Mouse (Mus musculus) adipose tissue, adult 10 weeks (tissue): ENCODE measurements around the gene Hnrnph1. TPM values are rescaled to one million over a fixed set of nuclear protein-coding genes. Genes with fewer than 3 reads are reported as not detected.

Experiments
- polyA plus RNA-seq: library from polyadenylated mRNA; stranded (reverse); fragments of 350-450 nt; fragmentation: Illumina TruSeq; extraction: RNeasy Lipid Tissue Mini Kit (QIAGEN cat#74804); gene quantifications from one replicate; pipeline ENCODE4 v1.2.3, GENCODE M21; 2014; ENCODE audit warnings: low read depth, low replicate concordance

Hnrnph1 gene
- polyA plus RNA-seq = 316 TPM

DNA sequence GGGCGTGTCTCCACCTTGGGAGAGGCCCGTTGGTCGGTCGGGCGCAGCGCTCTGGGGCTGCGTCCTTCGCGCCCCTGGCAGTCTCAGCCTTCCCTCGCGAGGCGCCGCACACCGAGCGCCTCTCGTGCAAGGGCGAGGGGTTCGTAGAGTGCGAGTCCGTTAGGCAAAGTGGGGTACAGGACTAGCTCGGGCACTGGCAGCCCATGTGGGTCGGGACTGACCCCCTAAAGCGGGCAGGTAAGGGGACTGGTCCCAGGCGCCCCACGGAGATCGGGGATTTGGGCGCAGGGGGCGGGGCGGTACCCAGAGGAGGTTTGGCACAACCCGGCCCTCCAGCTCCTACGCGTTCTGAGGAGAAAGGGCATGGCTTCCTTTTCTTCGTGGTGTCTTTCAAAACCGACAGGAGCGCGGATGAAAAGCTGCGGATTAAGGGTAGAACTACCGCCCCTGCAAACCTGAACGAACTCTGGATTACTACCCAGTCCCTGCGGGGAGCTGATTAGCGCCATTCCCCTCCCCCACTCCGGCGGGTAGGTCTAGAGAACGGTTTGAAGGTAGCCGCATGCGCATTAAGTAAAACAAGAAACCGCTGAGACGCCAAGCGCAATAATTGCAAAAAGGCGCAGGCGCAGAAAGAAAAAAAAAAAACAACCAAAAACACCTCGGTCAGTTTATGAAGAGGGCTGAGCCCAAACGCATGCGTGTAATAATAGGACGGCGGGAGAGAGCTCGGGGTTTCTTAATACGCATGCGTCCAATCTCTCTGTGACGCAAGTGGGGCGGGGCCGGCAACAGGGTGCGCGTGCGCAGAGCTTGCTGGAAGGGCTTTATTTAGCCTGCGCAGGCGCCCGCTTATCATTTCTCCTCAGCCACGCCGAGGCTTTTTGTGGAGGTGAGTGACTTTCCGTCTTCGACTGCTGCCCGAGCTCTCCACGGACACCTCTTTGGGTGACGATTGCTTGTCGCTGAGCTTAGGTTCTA is at the start of gene Hnrnph1:
TSS of gene Hnrnph1 (plus strand) at position 80 of the 981 bp plus-strand sequence.

GRCm38 (mm10) chr11:50354162-50354561 is 22.6 kb upstream of the Hnrnph1 start, which contains the start of gene Cby3:
TSS of gene Cby3 (plus strand) at chr11:50354462.

DNA sequence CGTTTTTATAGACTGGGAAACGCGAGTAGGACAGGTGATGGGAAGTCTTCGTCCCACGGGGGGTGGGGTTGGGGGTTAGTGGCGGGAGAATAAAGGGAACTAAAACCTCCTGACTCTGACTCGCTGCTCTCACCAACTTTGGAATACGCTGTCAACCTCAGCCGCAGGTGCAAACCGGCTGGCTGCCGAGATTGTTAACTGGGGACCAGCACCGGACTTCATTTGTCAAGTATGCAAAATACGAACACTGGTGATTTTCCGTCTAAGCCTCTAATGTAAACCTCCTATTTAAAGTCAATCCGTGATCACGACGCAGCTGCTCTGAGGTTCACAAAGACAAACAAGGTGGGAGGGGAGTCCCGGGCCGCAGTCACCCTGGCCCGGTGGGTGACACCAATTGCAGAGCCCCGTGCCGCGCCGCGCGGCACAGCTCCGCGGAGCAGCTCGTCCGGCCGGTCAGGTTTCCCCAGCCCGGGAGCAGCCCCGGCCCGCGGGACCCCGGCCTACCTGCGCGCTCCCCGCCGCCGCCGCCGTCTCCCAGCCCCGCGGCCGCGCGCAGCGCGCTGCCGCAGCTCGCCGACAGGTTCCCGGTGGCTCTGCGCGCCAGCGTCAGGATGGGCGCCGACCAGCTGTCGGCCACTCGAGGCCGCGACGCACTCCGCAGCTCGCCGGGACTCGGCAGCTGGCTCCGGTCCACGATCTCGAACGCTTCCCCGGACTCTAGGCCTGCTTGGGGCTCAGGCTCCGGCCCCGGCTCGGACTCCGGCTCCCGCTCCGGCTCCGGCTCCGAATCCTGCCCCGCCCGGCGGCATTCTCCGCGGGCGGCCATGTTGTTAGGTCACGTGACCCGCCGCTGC is 53.7 kb downstream of the Hnrnph1 start, which contains the start of gene Rufy1:
TSS of gene Rufy1 (minus strand) at position 849 of the 857 bp plus-strand sequence.

Other genes starting within 250 kb of the Hnrnph1 start
- 59.2 TPM for gene Tbc1d9b, start 245.6 kb upstream of the Hnrnph1 start, polyA plus RNA-seq
- gene Mrnip, start 202.5 kb upstream of the Hnrnph1 start, polyA plus RNA-seq = 9.0 TPM
- 288 TPM for gene Sqstm1, start 166.2 kb upstream of the Hnrnph1 start, polyA plus RNA-seq
- 57.2 TPM for gene Mgat4b, start 166.1 kb upstream of the Hnrnph1 start, polyA plus RNA-seq
- 43.6 TPM for gene Ltc4s, start 138.4 kb upstream of the Hnrnph1 start, polyA plus RNA-seq
- 12.7 TPM for gene Maml1, start 84.7 kb upstream of the Hnrnph1 start, polyA plus RNA-seq
- 304 TPM for gene Canx, start 51.3 kb upstream of the Hnrnph1 start, polyA plus RNA-seq
- 3.1 TPM for gene Cby3, start 22.5 kb upstream of the Hnrnph1 start, polyA plus RNA-seq
- 34.7 TPM for gene Rufy1, start 54.1 kb downstream of the Hnrnph1 start, polyA plus RNA-seq
- gene Adamts2, start 225.1 kb downstream of the Hnrnph1 start, polyA plus RNA-seq = 28.6 TPM